Mouse (Mus musculus) lung, postnatal 25 days (tissue): ENCODE data around the gene Gclc.

ENCODE experiments used
- DNase-seq: peaks from one replicate; pipeline ENCODE4 v3.0.0; 2022; ENCODE audit warnings: low spot score

The Gclc gene

DNA sequence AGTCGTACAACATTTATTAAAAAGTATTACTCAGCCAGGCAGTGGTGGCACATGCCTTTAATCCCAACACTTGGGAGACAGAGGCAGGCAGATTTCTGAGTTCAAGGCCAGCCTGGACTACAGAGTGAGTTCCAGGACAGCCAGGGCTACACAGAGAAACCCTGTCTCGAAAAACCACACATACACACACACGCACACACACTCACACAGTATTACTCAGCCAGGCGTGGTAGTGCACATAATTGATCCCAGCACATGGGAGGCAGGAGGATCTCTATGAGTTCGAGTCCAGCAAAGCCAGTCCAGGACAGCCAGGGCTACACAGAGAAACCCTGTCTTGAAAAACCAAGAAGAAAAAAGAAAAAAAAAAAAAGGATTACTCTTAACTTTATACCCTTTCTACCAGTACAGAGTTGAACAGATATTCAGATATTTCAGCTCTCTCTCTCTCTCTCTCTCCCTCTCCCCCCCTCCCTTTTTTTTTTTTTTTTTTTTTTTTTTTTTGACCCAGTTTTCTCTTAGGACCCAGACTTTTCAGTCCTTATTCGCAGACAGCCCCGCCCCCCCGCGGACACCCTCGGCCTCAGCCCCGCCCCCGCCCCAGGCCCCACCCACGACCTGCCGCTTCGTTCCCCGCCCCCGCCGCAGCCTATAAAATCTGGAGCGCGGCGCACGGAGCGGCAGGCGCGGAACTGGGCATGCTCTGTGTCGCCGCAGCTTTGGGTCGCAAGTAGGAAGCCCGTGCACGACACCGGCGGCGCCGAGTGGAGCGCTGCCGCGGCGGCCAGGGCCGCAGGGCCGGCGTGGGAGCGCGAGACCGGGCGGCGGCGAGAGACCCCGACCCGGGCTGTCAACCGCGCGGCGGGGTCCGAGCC, at the start of gene Gclc:
Gene Gclc, plus strand, starts transcription at position 683 of the 875 bp plus-strand sequence.
- DNase-seq = peak; percentile 92

GRCm38 (mm10) chr9:77706515-77706914, 47.8 kb upstream of the Gclc start:
- DNase-seq = no peak

- DNase-seq = no peak
Measured at GRCm38 (mm10) chr9:77707433-77708139, 46.7 kb upstream of the Gclc start.

GRCm38 (mm10) chr9:77708950-77709349, 45.4 kb upstream of the Gclc start:
- no peak for DNase-seq

DNA sequence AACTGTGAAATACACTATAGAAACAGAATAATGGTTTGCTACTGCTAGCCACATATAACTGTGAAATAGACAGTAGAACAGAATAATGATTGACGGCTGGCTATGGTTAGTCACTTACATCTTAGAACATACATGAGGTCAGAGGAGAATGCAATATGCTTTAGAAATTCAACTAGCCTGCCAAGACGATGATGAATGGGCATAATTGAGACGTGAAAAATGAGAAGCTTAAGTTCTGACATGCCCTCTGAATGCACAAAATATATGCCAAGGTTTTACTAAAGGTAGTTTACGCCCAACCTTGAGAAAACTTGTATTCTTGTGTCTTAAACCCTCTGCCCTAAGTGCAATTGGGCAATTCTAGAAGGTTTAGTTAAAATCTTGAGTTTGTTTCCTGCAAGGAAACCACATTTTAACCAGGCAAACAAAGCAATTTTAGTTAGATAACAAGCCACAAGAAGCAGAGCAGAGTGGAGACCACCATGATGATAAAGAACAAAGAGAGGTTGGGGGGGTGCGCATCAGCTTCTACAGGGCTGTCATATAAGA, 43.2 kb upstream of the Gclc start:
- no peak for DNase-seq

DNA sequence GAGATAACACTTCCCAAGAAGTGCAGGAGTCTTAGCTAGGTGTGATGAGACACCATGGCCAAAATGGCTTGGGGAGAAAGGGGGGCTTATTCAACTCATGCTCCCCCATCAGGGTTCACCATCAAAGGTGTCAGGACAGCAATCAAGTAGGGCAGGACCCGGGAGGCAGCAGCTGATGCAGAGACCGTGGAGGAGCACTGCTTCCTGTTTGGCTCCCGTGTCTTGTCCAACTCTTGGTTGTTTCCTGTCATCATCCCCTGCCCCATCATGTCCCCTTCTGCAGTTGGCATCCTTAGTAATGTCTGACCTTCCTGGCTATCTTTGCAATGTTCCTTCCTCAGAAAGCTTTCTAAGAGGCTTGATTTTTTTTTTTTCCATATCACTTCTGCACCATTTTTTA, 41.5 kb upstream of the Gclc start:
- DNase-seq = no peak

GRCm38 (mm10) chr9:77713301-77713700, 41.0 kb upstream of the Gclc start:
- no peak for DNase-seq

GRCm38 (mm10) chr9:77715262-77715661, 39.1 kb upstream of the Gclc start:
- DNase-seq = no peak

DNA sequence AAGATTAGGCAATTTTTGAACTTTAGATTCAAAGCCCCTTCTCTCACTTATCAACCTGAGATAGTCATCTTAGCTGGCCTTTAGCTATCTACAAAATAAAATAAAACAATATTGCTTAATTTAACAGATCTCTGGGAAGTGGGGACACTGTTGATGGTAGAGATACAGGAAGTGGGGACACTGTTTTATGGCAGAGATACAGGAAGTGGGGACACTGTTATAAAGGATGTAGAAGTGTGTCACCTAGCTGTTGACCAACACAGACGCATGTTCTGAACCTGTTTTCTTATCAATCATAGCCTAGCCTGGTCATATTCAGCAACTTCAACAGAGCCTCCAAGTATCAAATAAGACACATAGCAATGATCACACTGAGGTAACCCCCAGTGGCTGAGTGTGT, 38.3 kb upstream of the Gclc start:
- no peak for DNase-seq

GRCm38 (mm10) chr9:77717831-77718435, 36.4 kb upstream of the Gclc start:
- DNase-seq = no peak

GRCm38 (mm10) chr9:77718816-77719411, 35.4 kb upstream of the Gclc start:
- DNase-seq = no peak

- peak; percentile 18 for DNase-seq
Measured at GRCm38 (mm10) chr9:77719675-77720074, 34.7 kb upstream of the Gclc start.

GRCm38 (mm10) chr9:77722381-77722780, 32.0 kb upstream of the Gclc start:
- DNase-seq = no peak

GRCm38 (mm10) chr9:77724216-77724615, 30.1 kb upstream of the Gclc start:
- DNase-seq = no peak

GRCm38 (mm10) chr9:77725448-77725847, 28.9 kb upstream of the Gclc start:
- no peak for DNase-seq

- no peak for DNase-seq
Measured at GRCm38 (mm10) chr9:77726018-77726684, 28.2 kb upstream of the Gclc start.

GRCm38 (mm10) chr9:77727012-77727411, 27.3 kb upstream of the Gclc start:
- DNase-seq = no peak

GRCm38 (mm10) chr9:77732067-77732466, 22.3 kb upstream of the Gclc start:
- DNase-seq = no peak

GRCm38 (mm10) chr9:77737298-77738041, 16.9 kb upstream of the Gclc start:
- no peak for DNase-seq

DNA sequence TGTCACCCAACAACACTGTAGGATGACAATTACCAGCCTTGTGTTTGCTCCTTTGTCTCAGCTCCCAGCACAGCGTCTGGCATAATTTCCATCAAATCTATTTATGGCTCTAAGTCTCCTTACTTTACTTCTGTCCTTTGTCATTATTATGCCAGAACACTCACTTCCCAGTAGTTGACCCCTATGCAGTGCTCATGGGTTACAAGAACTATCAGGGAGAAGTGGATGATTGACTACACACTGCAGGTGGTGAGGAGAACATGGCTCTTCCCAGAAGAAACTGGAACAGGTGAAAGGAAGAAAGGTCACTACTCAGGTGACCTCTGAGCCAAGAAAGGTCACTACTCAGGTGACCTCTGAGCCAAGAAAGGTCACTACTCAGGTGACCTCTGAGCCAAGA, 12.9 kb upstream of the Gclc start:
- no peak for DNase-seq

GRCm38 (mm10) chr9:77744798-77745197, 9.5 kb upstream of the Gclc start:
- DNase-seq = peak; percentile 57
